Mouse (Mus musculus): Measurements from ENCODE around the gene Gm38393. TPM values are rescaled to one million over a fixed set of nuclear protein-coding genes. Genes with fewer than 3 reads are reported as not detected.
A peak's percentile ranks its signal among the peaks of the same experiment; 100 is the strongest.

The Gm38393 gene
- 2.9 and 4.1 TPM in 2 replicates for polyA plus RNA-seq (2015; fragmentation: Nextera tagmentation; extraction: Ambion mirVana)

DNA sequence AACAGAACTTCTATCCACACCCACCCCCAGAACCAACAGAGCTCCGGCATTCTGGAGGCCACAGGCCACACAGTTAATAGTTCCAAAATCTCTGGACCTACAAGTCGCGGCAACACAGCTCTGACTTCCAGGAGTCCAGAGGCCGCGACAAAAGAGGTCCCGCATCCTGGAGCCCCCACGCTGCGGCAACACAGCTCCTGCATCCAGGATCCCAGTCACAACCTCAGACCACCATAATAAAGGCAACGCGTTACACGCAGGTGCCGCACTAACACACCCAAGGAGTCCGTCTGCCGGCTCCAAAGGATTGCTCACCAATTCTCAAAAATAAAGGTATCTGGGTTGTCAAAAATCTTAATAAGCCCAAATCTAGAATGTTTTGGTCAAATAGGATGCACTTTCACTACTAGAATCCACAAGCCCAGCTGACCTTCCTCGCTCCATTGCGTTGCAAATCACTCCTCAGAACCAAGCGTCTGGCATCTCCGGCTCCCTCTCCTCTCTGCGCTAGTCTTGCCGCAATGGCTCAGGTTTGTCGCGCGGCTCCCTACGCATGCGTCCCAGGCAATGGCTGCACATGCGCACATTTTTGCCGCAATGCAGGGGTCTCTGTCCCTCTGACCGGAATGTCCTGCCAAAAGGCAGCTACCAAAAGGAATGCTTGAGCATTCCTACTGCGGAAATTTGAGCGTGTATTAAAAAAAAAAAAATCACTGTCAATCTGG is at the start of gene Gm38393, which contains the start of gene Snurf:
TSS of gene Gm38393 (minus strand) at position 459 of the 725 bp plus-strand sequence.
TSS of gene Snurf (minus strand) at position 444 of the 725 bp plus-strand sequence.
- Histone ChIP-seq H3K4me3 (peak within 1 kb of the TSS; percentile 64), H3K9ac (peak within 1 kb of the TSS; percentile 85), H3K27ac (peak within 1 kb of the TSS; percentile 92), H3K36me3 (no peaks in the 10 kb centered on the region), H3K9me3 (peaks cover 16% of the 10 kb centered on the region), H3K27me3 (no peaks in the 10 kb centered on the region), H3K4me1 (replicated peaks) (no peaks in the 10 kb centered on the region), H3K4me2 (peak within 1 kb of the TSS; percentile 50)
- ATAC-seq (ENCODE audit: low FRiP score) = peak; percentile 67
- WGBS = 51% methylated on average over 30 of the region's 30 CpGs

DNA sequence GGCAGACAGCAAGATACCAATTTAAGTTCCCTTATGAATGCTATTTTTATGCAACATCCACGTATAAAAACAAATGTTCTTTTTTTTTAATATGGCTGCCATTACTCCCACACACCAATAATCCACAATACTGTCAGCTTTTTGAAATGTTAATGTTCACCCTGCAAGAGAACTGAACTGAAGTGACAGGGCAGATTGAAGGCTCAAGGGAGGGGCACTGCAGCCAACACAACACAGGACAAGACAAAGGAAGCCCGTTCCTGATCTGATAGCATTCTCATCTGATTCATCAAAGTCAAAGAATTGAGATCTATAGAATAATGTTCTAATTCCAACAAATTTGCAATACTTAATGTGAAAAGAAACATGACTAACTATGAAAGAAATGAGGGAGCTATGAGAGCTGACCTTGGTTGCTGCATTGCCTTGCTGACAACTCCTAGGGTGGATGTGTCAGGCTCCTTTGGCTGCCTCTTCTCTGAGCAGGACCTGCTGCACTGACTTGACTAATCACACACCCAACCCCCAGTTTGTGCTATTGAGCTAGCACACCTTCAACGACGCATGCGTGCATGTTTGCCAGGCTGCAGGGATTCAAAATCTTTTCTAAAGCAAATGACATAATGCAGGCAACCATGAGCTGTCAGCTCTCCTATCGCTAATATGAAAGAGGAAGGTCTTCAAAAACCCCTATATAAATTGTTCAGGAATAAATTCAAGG is 42.8 kb upstream of the Gm38393 start:
- Histone ChIP-seq H3K27me3 (no peaks in the 10 kb centered on the region), H3K9me3 (no peaks in the 10 kb centered on the region), H3K4me2 (peak overlapping the region; percentile 34), H3K9ac (no peak overlapping the region), H3K27ac (peak overlapping the region; percentile 64; the same call in 1 of the 2 replicates), H3K4me1 (replicated peaks) (no peaks in the 10 kb centered on the region), H3K36me3 (no peaks in the 10 kb centered on the region), H3K4me3 (peak overlapping the region; percentile 23)
- 63% methylated on average over 6 of the region's 6 CpGs for WGBS
- ATAC-seq (ENCODE audit: low FRiP score) = 0 out of 2 replicates have a peak, but pooled peaks have one; percentile 63

DNA sequence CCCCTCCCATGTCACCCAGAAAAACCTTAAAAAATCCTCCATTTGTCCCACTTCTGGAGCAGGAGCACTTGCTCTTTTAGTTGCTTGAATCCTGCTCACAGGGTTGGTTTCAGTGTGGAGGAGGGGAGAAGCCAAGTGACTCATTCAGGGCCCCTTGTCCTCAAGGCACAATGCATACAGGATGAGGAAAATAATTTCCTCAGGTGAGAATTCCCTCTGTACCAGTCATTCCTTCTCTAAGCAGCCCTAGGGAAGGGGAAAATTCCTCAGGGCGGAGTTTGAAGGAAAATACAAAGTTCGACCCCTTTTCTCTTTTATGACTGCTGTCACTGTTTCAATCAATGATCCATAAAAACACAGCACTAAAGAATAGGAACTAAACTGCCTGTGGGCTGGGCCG is 8.3 kb upstream of the Gm38393 start:
- Histone ChIP-seq H3K4me1 (replicated peaks) (no peaks in the 10 kb centered on the region), H3K4me3 (no peak overlapping the region), H3K9ac (no peak overlapping the region), H3K27ac (no peak overlapping the region), H3K9me3 (peaks cover 17% of the 10 kb centered on the region; the same call in 1 of the 2 replicates), H3K27me3 (no peaks in the 10 kb centered on the region), H3K4me2 (no peak overlapping the region), H3K36me3 (no peaks in the 10 kb centered on the region)
- no peak for ATAC-seq (ENCODE audit: low FRiP score)
- 68% methylated on average over 3 of the region's 3 CpGs for WGBS

DNA sequence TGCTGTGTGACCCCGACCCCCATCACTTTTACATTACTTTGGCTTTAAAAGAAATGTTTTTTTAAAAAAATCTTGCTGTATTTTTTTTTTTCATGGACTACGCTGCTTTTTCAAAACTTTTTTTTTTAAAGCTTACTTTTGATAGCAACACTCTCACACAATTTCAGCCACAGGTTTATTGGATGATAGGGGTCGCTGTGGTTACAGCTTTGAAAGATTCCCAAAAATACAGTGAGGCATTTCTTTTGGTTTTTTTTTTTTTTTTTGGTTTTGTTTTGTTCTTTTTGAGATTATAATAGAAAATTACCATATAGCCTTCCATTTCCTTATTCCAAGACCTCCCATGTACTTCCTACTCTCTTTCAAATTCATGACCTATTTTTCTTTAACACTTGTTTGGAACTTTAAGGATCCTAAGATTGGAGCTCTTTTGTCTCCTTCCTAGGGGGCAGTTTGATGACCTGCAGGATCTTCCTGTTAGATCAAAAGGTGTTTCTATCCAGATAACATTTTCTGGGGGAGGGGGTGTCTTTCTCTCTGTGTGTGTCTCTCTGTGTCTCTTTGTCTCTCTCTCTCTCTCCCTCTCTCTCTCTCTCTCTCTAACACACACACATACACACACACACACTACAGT is 3.0 kb upstream of the Gm38393 start:
- H3K36me3 ChIP-seq = no peaks in the 10 kb centered on the region
- ATAC-seq (ENCODE audit: low FRiP score) = no peak
- no peak overlapping the region for H3K9ac ChIP-seq
- H3K27me3 ChIP-seq = no peaks in the 10 kb centered on the region
- no peaks in the 10 kb centered on the region for H3K4me1 ChIP-seq (replicated peaks)
- 47% methylated on average over 3 of the region's 3 CpGs for WGBS
- no peak overlapping the region for H3K4me3 ChIP-seq
- no peak overlapping the region for H3K4me2 ChIP-seq
- H3K9me3 ChIP-seq = peaks cover 29% of the 10 kb centered on the region
- H3K27ac ChIP-seq = no peak overlapping the region

DNA sequence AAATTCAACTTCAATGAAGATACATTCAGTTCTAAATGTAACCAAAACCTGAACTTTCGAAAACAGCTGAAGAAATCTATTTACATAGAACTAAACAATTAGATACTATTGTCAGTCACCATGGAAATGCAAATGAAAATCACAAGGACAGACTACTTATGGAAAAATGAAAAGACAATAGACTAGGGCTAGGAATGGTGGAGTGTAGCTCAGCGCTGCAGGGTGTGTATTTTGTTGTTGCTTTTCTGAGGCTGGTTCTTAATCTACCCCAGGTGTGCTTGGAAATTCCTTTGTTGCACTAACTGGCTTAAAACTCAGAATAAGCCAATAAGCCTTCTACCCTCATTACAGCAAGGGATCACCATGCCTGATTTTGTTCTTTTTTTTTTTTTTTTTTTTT is 1.4 kb upstream of the Gm38393 start:
- H3K27me3 ChIP-seq = no peaks in the 10 kb centered on the region
- peaks cover 20% of the 10 kb centered on the region for H3K9me3 ChIP-seq
- 52% methylated on average over 2 of the region's 2 CpGs for WGBS
- no peak overlapping the region for H3K9ac ChIP-seq
- H3K4me3 ChIP-seq = no peak overlapping the region
- no peak for ATAC-seq (ENCODE audit: low FRiP score)
- H3K36me3 ChIP-seq = no peaks in the 10 kb centered on the region
- no peak overlapping the region for H3K4me2 ChIP-seq
- no peak overlapping the region for H3K27ac ChIP-seq
- no peaks in the 10 kb centered on the region for H3K4me1 ChIP-seq (replicated peaks)

DNA sequence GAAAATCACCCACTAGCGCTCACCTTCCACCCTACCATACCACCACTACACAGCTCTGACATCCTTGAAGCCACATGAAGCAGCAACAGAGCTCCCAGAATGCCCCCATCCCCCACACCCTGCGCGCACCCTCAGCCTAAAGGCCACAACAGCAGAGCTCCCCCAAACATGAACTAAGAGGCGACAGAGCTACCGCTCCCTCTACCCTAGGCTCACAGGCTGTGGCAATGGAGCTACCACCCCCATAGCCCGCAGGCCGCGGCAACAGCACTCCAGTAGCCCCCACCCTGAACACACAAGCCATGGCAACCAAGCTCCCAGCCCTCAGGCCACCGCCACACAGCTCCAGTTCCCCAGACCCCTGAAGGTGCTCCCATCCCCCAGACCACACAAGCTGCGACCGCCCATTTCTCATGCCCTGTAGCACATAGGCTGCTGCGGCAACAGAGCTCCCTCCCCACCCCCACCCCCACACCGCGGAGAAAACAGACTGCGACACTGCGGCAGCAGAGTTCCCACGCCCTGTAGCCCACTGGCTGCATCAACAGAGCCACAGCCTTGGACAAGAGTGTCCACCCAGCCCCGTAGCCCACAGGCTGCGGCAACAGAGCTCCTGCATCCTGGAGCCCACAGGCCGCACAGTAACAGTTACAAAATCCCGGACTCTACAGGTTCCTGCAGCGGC is 801 bp downstream of the Gm38393 start:
- Histone ChIP-seq H3K27ac (peak overlapping the region; percentile 92), H3K4me1 (replicated peaks) (no peaks in the 10 kb centered on the region), H3K4me3 (peak overlapping the region; percentile 64), H3K36me3 (no peaks in the 10 kb centered on the region), H3K9ac (peak overlapping the region; percentile 85), H3K9me3 (peaks cover 16% of the 10 kb centered on the region), H3K27me3 (no peaks in the 10 kb centered on the region), H3K4me2 (peak overlapping the region; percentile 50)
- peak; percentile 84 for ATAC-seq (ENCODE audit: low FRiP score)
- WGBS = 46% methylated on average over 22 of the region's 22 CpGs

DNA sequence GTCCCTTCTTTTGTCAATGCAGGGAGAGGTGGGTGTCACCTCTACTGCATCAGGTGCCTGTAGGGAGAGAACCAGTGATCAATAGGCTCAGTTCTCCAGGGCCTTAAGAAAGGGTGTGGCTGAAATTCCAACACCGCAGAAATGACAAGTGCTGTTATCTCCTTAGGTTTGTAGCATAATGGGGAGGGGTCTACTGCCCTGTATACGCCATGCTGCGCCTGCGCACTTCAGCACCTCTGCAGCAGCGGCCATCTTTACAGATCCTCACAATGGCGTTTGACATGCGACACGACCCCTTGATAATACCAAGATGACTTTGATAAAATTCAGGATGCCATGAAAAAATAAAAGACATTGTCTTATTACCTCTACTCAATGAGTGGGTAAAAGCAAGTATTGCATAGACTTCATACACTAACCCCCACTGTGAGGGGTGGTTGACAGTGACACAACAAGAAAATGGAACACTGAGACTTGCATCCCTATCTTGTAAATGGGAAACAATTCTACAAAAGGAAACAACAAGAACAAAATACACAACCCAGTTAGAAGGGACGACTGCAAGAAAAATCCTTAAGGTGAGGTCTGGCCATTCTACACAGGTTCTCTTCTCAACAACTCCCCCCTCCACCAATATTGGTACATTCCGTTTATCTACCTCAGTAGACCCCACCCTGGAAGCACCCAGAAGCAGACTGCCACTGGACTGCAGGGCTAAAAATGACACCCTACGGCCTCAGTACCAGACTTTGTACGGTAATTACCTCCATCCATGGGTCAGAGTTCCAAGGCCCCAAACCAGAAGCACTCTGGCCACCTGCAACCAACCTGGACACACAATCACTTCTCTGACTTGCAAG is 1.6 kb downstream of the Gm38393 start:
- peak overlapping the region; percentile 64 for H3K4me3 ChIP-seq
- peak overlapping the region; percentile 92 for H3K27ac ChIP-seq
- peak overlapping the region; percentile 85 for H3K9ac ChIP-seq
- ATAC-seq (ENCODE audit: low FRiP score) = peak; percentile 84
- H3K9me3 ChIP-seq = peaks cover 16% of the 10 kb centered on the region
- peak overlapping the region; percentile 50 for H3K4me2 ChIP-seq
- H3K4me1 ChIP-seq (replicated peaks) = no peaks in the 10 kb centered on the region
- H3K27me3 ChIP-seq = no peaks in the 10 kb centered on the region
- no peaks in the 10 kb centered on the region for H3K36me3 ChIP-seq
- WGBS = 46% methylated on average over 12 of the region's 12 CpGs

DNA sequence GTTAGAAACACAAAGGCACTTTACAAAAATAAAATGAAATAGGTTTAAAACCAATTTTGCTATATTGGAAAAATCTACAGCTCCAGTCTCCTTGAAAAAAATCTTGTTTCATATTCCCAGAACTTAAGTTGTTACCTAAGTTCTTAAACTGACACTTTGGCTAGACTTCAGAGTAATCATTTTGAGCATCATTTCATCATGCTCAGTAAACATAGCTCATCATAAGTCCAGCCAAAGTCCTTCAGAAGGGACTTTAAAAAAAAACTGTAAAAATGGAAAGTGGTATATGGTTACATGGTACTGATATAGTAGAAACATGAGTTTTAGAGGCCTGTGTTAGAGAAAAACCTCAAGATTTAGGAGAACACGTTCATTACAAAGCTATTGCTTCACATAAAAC is 26.2 kb downstream of the Gm38393 start:
- Histone ChIP-seq H3K36me3 (peaks cover 9% of the 10 kb centered on the region), H3K27ac (no peak overlapping the region), H3K27me3 (no peaks in the 10 kb centered on the region), H3K4me3 (no peak overlapping the region), H3K4me2 (no peak overlapping the region), H3K4me1 (replicated peaks) (no peaks in the 10 kb centered on the region), H3K9me3 (no peaks in the 10 kb centered on the region), H3K9ac (no peak overlapping the region)
- 73% methylated on average over 1 of the region's 1 CpGs for WGBS
- no peak for ATAC-seq (ENCODE audit: low FRiP score)

Other genes with a start within 250 kb of the Gm38393 start
- 492 TPM in 2 replicates for gene Snurf, start within 50 bp of the Gm38393 start, polyA plus RNA-seq (2015; fragmentation: Nextera tagmentation; extraction: Ambion mirVana)
- gene Snrpn, start 135.2 kb upstream of the Gm38393 start, polyA plus RNA-seq (2015; fragmentation: Nextera tagmentation; extraction: Ambion mirVana) = 613 and 654 TPM in 2 replicates

All from hindbrain, embryonic 13.5 days (tissue).